Mouse (Mus musculus): ENCODE results near the gene Rab2b. TPM values are rescaled to one million over a fixed set of nuclear protein-coding genes. Genes with fewer than 3 reads are reported as not detected.

The Rab2b gene
- 6.6 and 11.9 TPM in 2 replicates for total RNA-seq (2014; rRNA removed; ENCODE audit: low replicate concordance)
- polyA plus RNA-seq (2015; fragmentation: Nextera tagmentation; extraction: Ambion mirVana): 9.0 and 10.3 TPM in 2 replicates

DNA sequence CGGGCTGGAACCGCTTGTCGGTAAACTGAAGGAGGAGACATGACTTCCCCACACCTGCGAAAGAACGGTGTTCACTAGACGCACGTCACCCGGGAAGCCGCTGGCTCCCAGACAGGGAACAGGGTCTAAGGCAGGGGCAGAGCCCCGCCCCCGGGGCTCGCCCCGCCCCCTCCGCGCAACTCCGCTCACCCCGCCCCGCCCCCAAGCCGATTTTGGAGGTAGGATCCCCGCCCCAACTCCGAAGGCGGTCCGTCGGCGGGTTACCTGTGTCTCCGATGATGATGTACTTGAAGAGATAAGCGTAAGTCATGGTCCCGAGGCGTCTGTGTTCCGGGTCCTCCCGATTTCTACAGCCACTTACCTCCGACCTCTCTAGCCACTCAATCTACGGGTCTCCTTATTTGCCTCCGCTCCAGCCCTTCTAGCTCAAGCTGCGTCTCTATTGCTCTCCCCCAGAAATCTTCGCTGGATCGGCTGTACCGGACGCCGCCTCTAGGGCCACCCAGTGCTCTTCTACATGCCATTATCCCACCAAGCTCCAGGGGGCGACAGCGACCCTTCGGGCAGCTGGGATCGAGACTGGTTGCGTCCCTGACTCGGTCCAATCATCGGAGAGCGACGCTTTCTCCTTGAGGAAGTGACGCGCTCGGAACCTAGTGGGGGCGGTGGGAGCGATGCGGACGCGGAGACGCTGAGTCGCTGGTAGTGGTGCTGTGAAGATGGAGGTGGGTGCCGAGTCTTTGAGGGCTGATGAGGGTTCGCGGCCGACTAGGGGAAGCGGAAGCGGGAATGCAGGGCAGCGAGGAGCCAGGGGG is at the start of gene Rab2b, which contains the start of gene Tox4:
Gene Rab2b (minus strand): TSS at position 614 of the 815 bp plus-strand sequence.
Gene Tox4 (plus strand): TSS at position 215 of the 815 bp plus-strand sequence.
- Histone ChIP-seq H3K4me3 (ENCODE audit: low read depth, low read length) (peak within 1 kb of the TSS; percentile 88), H3K27me3 (ENCODE audit: control insufficient read depth, insufficient read depth, low read length) (no peaks in the 10 kb centered on the region), H3K9me3 (replicated peaks; ENCODE audit: control insufficient read depth, low read length) (no peaks in the 10 kb centered on the region), H3K27ac (ENCODE audit: low read depth) (peak within 1 kb of the TSS; percentile 87), H3K4me2 (ENCODE audit: low read depth, low read length) (peak within 1 kb of the TSS; percentile 69), H3K9ac (replicated peaks; ENCODE audit: low read depth, low read length) (peak within 1 kb of the TSS; percentile 86), H3K4me1 (ENCODE audit: control insufficient read depth, insufficient read depth) (no peaks in the 10 kb centered on the region), H3K36me3 (replicated peaks; ENCODE audit: control insufficient read depth, insufficient read depth, low read length) (peaks cover 15% of the 10 kb centered on the region)
- ATAC-seq (ENCODE audit: insufficient read depth, low read depth): peak; percentile 95
- under 1% methylated on average over 66 of the region's 66 CpGs for WGBS
- peak; percentile 98 for DNase-seq (ENCODE audit: low spot score)
- TF ChIP-seq CTCF (IDR thresholded peaks at IDR 0.05; ENCODE audit: low read depth): peak; percentile 100
- TF ChIP-seq EP300 (IDR thresholded peaks at IDR 0.05; ENCODE audit: low read depth): peak; percentile 51; the same call in 1 of the 2 replicates

GRCm38 (mm10) chr14:52327910-52328812 is 48.8 kb upstream of the Rab2b start, which contains the start of gene Sall2:
TSS of gene Sall2 (minus strand) at chr14:52328762.
- H3K4me2 ChIP-seq (ENCODE audit: low read depth, low read length): peak within 1 kb of the TSS; percentile 78
- H3K27ac ChIP-seq (ENCODE audit: low read depth): no peak within 1 kb of the TSS
- peak within 1 kb of the TSS; percentile 9; the same call in 1 of the 2 replicates for H3K9ac ChIP-seq (replicated peaks; ENCODE audit: low read depth, low read length)
- TF ChIP-seq CTCF (IDR thresholded peaks at IDR 0.05; ENCODE audit: low read depth) (no peak), EP300 (IDR thresholded peaks at IDR 0.05; ENCODE audit: low read depth) (no peak)
- no peaks in the 10 kb centered on the region for H3K36me3 ChIP-seq (replicated peaks; ENCODE audit: control insufficient read depth, insufficient read depth, low read length)
- WGBS: 1% methylated on average over 26 of the region's 26 CpGs
- peaks cover 54% of the 10 kb centered on the region for H3K27me3 ChIP-seq (ENCODE audit: control insufficient read depth, insufficient read depth, low read length)
- no peak for DNase-seq (ENCODE audit: low spot score)
- H3K4me1 ChIP-seq (ENCODE audit: control insufficient read depth, insufficient read depth): no peaks in the 10 kb centered on the region
- no peaks in the 10 kb centered on the region for H3K9me3 ChIP-seq (replicated peaks; ENCODE audit: control insufficient read depth, low read length)
- ATAC-seq (ENCODE audit: insufficient read depth, low read depth): peak; percentile 39
- peak within 1 kb of the TSS; percentile 48 for H3K4me3 ChIP-seq (ENCODE audit: low read depth, low read length)

DNA sequence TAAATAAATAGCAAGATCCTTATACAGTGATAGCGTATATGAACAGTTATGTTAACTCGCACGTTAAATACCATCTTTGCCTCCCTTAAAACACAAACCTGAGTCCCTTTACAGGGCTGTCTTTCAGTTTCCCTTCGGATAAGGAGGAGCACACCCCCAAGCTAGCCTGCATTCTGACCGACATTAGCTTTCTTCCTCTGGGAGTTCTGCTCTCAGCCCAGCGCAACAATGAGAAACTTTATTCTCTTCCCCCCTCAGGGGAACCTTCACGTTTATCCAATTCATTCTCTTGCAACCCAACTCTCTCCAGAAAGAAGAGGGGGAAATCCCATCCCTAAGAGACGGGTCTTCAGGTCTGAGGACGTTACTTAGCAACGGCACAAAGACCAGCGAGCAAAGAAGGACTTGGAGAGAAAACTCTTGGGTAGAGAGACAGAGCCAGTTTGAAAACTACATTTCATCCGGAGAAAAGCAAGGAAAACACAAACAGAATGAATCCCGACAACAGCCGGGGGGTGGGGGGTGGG is 48.1 kb upstream of the Rab2b start:
- ATAC-seq (ENCODE audit: insufficient read depth, low read depth): no peak
- Histone ChIP-seq H3K4me2 (ENCODE audit: low read depth, low read length) (peak overlapping the region; percentile 78), H3K9me3 (replicated peaks; ENCODE audit: control insufficient read depth, low read length) (no peaks in the 10 kb centered on the region), H3K27ac (ENCODE audit: low read depth) (no peak overlapping the region), H3K4me1 (ENCODE audit: control insufficient read depth, insufficient read depth) (no peaks in the 10 kb centered on the region), H3K4me3 (ENCODE audit: low read depth, low read length) (peak overlapping the region; percentile 48), H3K27me3 (ENCODE audit: control insufficient read depth, insufficient read depth, low read length) (peaks cover 54% of the 10 kb centered on the region), H3K36me3 (replicated peaks; ENCODE audit: control insufficient read depth, insufficient read depth, low read length) (no peaks in the 10 kb centered on the region), H3K9ac (replicated peaks; ENCODE audit: low read depth, low read length) (peak overlapping the region; percentile 9; the same call in 1 of the 2 replicates)
- TF ChIP-seq CTCF (IDR thresholded peaks at IDR 0.05; ENCODE audit: low read depth): no peak
- no peak for TF ChIP-seq EP300 (IDR thresholded peaks at IDR 0.05; ENCODE audit: low read depth)
- no peak for DNase-seq (ENCODE audit: low spot score)
- WGBS: 3% methylated on average over 14 of the region's 14 CpGs

DNA sequence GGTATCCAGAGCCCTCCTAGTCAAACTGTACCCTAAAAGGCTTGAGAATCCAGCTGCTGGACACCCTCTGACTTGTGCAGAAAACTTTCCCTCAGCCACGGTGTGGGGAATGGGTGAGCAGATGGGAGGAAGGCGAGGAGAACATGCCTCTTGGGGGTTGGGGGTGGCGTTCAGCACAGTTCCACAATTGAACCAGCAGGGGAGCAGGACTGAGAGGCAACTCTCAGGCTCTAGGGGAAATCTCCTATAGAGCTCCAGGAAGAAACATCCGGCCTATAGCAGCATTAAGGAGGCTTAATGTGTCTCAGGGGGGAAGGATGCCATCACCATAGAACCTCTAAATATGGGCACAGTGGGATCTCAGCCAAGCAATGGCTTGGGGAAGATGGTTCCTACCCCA is 46.5 kb upstream of the Rab2b start:
- Histone ChIP-seq H3K27me3 (ENCODE audit: control insufficient read depth, insufficient read depth, low read length) (peaks cover 49% of the 10 kb centered on the region), H3K4me3 (ENCODE audit: low read depth, low read length) (no peak overlapping the region), H3K36me3 (replicated peaks; ENCODE audit: control insufficient read depth, insufficient read depth, low read length) (no peaks in the 10 kb centered on the region), H3K9me3 (replicated peaks; ENCODE audit: control insufficient read depth, low read length) (no peaks in the 10 kb centered on the region), H3K27ac (ENCODE audit: low read depth) (no peak overlapping the region), H3K4me1 (ENCODE audit: control insufficient read depth, insufficient read depth) (no peaks in the 10 kb centered on the region), H3K4me2 (ENCODE audit: low read depth, low read length) (no peak overlapping the region), H3K9ac (replicated peaks; ENCODE audit: low read depth, low read length) (no peak overlapping the region)
- ATAC-seq (ENCODE audit: insufficient read depth, low read depth) (no peak), DNase-seq (ENCODE audit: low spot score) (no peak)
- WGBS: 11% methylated on average over 4 of the region's 4 CpGs
- TF ChIP-seq CTCF (IDR thresholded peaks at IDR 0.05; ENCODE audit: low read depth) (peak; percentile 25), EP300 (IDR thresholded peaks at IDR 0.05; ENCODE audit: low read depth) (no peak)

DNA sequence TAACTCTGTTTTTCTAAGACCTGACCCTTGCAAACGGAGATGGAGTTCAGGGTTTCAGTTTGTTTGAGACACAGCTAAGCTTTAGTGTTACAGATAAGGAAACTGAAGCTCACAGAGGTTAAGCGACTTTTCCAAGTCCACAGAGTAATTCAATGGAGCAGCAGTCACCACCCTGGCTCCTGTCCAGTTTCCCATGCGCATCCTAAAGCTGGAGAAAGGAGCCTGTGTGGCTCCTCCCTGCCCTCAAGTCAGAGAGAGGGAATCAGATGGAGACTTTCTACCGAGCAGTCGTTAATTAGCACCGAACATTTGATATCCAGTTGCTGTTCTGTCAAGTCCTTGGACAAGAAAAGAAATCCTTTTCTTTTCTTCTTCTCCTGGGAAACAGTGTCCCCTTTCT is 40.0 kb upstream of the Rab2b start:
- no peak overlapping the region for H3K27ac ChIP-seq (ENCODE audit: low read depth)
- no peaks in the 10 kb centered on the region for H3K27me3 ChIP-seq (ENCODE audit: control insufficient read depth, insufficient read depth, low read length)
- ATAC-seq (ENCODE audit: insufficient read depth, low read depth) (no peak), DNase-seq (ENCODE audit: low spot score) (no peak)
- no peaks in the 10 kb centered on the region for H3K9me3 ChIP-seq (replicated peaks; ENCODE audit: control insufficient read depth, low read length)
- TF ChIP-seq CTCF (IDR thresholded peaks at IDR 0.05; ENCODE audit: low read depth) (no peak), EP300 (IDR thresholded peaks at IDR 0.05; ENCODE audit: low read depth) (no peak)
- no peaks in the 10 kb centered on the region for H3K36me3 ChIP-seq (replicated peaks; ENCODE audit: control insufficient read depth, insufficient read depth, low read length)
- 40% methylated on average over 6 of the region's 6 CpGs for WGBS
- no peak overlapping the region for H3K9ac ChIP-seq (replicated peaks; ENCODE audit: low read depth, low read length)
- peaks cover 6% of the 10 kb centered on the region for H3K4me1 ChIP-seq (ENCODE audit: control insufficient read depth, insufficient read depth)
- no peak overlapping the region for H3K4me2 ChIP-seq (ENCODE audit: low read depth, low read length)
- no peak overlapping the region for H3K4me3 ChIP-seq (ENCODE audit: low read depth, low read length)
